Mouse (Mus musculus) CH12.LX (cell line): Measurements from ENCODE around the gene Scarf2. TPM values are rescaled to one million over a fixed set of nuclear protein-coding genes. Genes with fewer than 3 reads are reported as not detected.

Experiments used
- DNase-seq: peaks from one replicate; pipeline ENCODE4 v3.0.0-alpha.2; 2013; ENCODE audit errors: extremely low read depth
- H3K27ac ChIP-seq: 2 replicates; pipeline ENCODE4 v1.5.1; 2012; ENCODE audit warnings: low read depth, mild to moderate bottlenecking, control low read depth, moderate library complexity; ENCODE audit not compliant: insufficient read depth
- H3K27me3 ChIP-seq: replicated peaks from 2 replicates; pipeline ENCODE3; 2012; ENCODE audit warnings: inconsistent platforms
- H3K36me3 ChIP-seq, 2 experiments: replicated peaks in 1 of 2; 2 replicates each; pipeline versions ENCODE3 to v1.6.1; 2012; ENCODE audit warnings: inconsistent platforms in 1 of 2, low read length in 1 of 2, mild to moderate bottlenecking in 1 of 2, mixed read lengths in 1 of 2, moderate library complexity in 1 of 2; ENCODE audit not compliant: control insufficient read depth in 1 of 2, insufficient read depth in 1 of 2
- H3K4me1 ChIP-seq, 2 experiments: 2 replicates each; pipeline ENCODE4 v1.6.1; 2012; ENCODE audit warnings: inconsistent platforms in 1 of 2, moderate library complexity in 1 of 2; ENCODE audit not compliant: insufficient read depth in 2 of 2, control insufficient read depth in 1 of 2
- H3K4me2 ChIP-seq: 2 replicates; pipeline ENCODE4 v1.6.1; 2012; ENCODE audit warnings: low read depth, mild to moderate bottlenecking, control low read depth; ENCODE audit not compliant: poor library complexity, insufficient read depth, severe bottlenecking
- H3K4me3 ChIP-seq, 3 experiments: fragments of 150-350 bp in 1 of 3; sonication (generic) in 1 of 3; replicated peaks in 1 of 3; 2 replicates each; pipeline versions ENCODE3 to v1.5.1; 2011 to 2012; ENCODE audit warnings: low read depth in 2 of 3, low read length in 2 of 3, mild to moderate bottlenecking in 2 of 3, moderate library complexity in 2 of 3, control low read depth in 1 of 3, improper control_type of control experiment in 1 of 3, inconsistent platforms in 1 of 3, mixed read lengths in 1 of 3; ENCODE audit not compliant: poor library complexity in 1 of 3
- H3K79me2 ChIP-seq: replicated peaks from 2 replicates; pipeline ENCODE4 v1.6.1; 2012; ENCODE audit warnings: mild to moderate bottlenecking, moderate library complexity; ENCODE audit not compliant: control insufficient read depth, poor library complexity, insufficient read depth, severe bottlenecking; ENCODE audit errors: extremely low read depth
- H3K9ac ChIP-seq: 2 replicates; pipeline ENCODE4 v1.6.1; 2012; ENCODE audit warnings: low read depth, mild to moderate bottlenecking, control low read depth, moderate library complexity; ENCODE audit not compliant: insufficient read depth
- H3K9me3 ChIP-seq: replicated peaks from 2 replicates; pipeline ENCODE3; 2012; ENCODE audit warnings: low read length, inconsistent platforms, mixed read lengths
- BHLHE40 ChIP-seq: IDR thresholded peaks from 2 replicates; pipeline ENCODE4 v1.6.1; 2011; ENCODE audit warnings: mild to moderate bottlenecking, low read depth, low read length, improper control_type of control experiment
- CHD2 ChIP-seq: IDR thresholded peaks from 2 replicates; pipeline ENCODE4 v1.6.1; 2011; ENCODE audit warnings: low read length, improper control_type of control experiment
- E2F4 ChIP-seq: IDR thresholded peaks from 2 replicates; pipeline ENCODE4 v1.6.1; 2011; ENCODE audit warnings: low read depth, low read length, improper control_type of control experiment; ENCODE audit not compliant: insufficient replicate concordance
- ELF1 ChIP-seq: IDR thresholded peaks from 2 replicates; pipeline ENCODE4 v1.6.1; 2014; ENCODE audit warnings: low read depth, mild to moderate bottlenecking, inconsistent platforms, low read length, improper control_type of control experiment
- GABPA ChIP-seq: IDR thresholded peaks from 2 replicates; pipeline ENCODE4 v1.6.1; 2012; ENCODE audit warnings: low read depth, low read length, improper control_type of control experiment, inconsistent platforms; ENCODE audit not compliant: insufficient replicate concordance
- HCFC1 ChIP-seq: IDR thresholded peaks from 2 replicates; pipeline ENCODE4 v1.6.1; 2012; ENCODE audit warnings: low read depth, mild to moderate bottlenecking, inconsistent platforms, low read length, improper control_type of control experiment
- JUN ChIP-seq: IDR thresholded peaks from 2 replicates; pipeline ENCODE4 v1.6.1; 2011; ENCODE audit warnings: low read depth, mild to moderate bottlenecking, low read length, improper control_type of control experiment, moderate library complexity; ENCODE audit not compliant: insufficient read depth
- KAT2A ChIP-seq: IDR thresholded peaks from 2 replicates; pipeline ENCODE4 v1.6.1; 2012; ENCODE audit warnings: low read length, improper control_type of control experiment, inconsistent platforms; ENCODE audit not compliant: insufficient replicate concordance
- MAFK ChIP-seq: IDR thresholded peaks from 2 replicates; pipeline ENCODE4 v1.6.1; 2011; ENCODE audit warnings: low read length, improper control_type of control experiment; ENCODE audit not compliant: insufficient replicate concordance
- MXI1 ChIP-seq: IDR thresholded peaks from 2 replicates; pipeline ENCODE4 v1.6.1; 2011; ENCODE audit warnings: mild to moderate bottlenecking, low read depth, low read length, improper control_type of control experiment
- NELFE ChIP-seq: IDR thresholded peaks from 2 replicates; pipeline ENCODE4 v1.6.1; 2011; ENCODE audit warnings: low read depth, low read length, improper control_type of control experiment
- NRF1 ChIP-seq: IDR thresholded peaks from 2 replicates; pipeline ENCODE4 v1.6.1; 2014; ENCODE audit warnings: low read depth, mild to moderate bottlenecking, inconsistent platforms, low read length, improper control_type of control experiment, moderate library complexity
- POLR2AphosphoS2 ChIP-seq: IDR thresholded peaks from 2 replicates; pipeline ENCODE4 v1.6.1; 2011; ENCODE audit warnings: low read depth, low read length, improper control_type of control experiment
- SIN3A ChIP-seq: IDR thresholded peaks from 2 replicates; pipeline ENCODE4 v1.6.1; 2012; ENCODE audit warnings: low read length, improper control_type of control experiment, inconsistent platforms
- TCF12 ChIP-seq: IDR thresholded peaks from 2 replicates; pipeline ENCODE4 v1.6.1; 2014; ENCODE audit warnings: low read depth, mild to moderate bottlenecking, inconsistent platforms, low read length, improper control_type of control experiment
- UBTF ChIP-seq: IDR thresholded peaks from 2 replicates; pipeline ENCODE4 v1.6.1; 2012; ENCODE audit warnings: low read depth, mild to moderate bottlenecking, inconsistent platforms, low read length, improper control_type of control experiment, moderate library complexity
- USF1 ChIP-seq: IDR thresholded peaks from 2 replicates; pipeline ENCODE4 v1.6.1; 2014; ENCODE audit warnings: low read depth, mild to moderate bottlenecking, inconsistent platforms, low read length, improper control_type of control experiment
- USF2 ChIP-seq: conservative IDR thresholded peaks from 2 replicates; pipeline ENCODE4 v1.6.1; 2011; ENCODE audit warnings: low read depth, low read length, improper control_type of control experiment
- ZKSCAN1 ChIP-seq: IDR thresholded peaks from 2 replicates; pipeline ENCODE4 v1.6.1; 2012; ENCODE audit warnings: low read depth, inconsistent platforms, low read length, improper control_type of control experiment, borderline replicate concordance
- ZMIZ1 ChIP-seq: IDR thresholded peaks from 2 replicates; pipeline ENCODE4 v1.6.1; 2012; ENCODE audit warnings: low read depth, mild to moderate bottlenecking, inconsistent platforms, low read length, improper control_type of control experiment
- dilution Hi-C: fragments of 300-500 bp; cut with MboI; formaldehyde crosslinking; loops from 2 replicates; pipeline ENCODE4 v1.14.3; 2020; ENCODE audit warnings: low sequenced_read_pairs; ENCODE audit not compliant: extremely low pct_unique_long_range_greater_than_20kb, extremely low pct_ligation_motif_present
- in situ Hi-C: fragments of 300-500 bp; cut with MboI; formaldehyde crosslinking; loops from 3 replicates; pipeline ENCODE4 v1.14.3; 2019; ENCODE audit warnings: low sequenced_read_pairs, low pct_ligation_motif_present, low pct_unique_long_range_greater_than_20kb, mixed read lengths
- polyA plus RNA-seq: library from polyadenylated mRNA; unstranded; fragments of >175 nt; gene quantifications from 2 replicates; pipeline ENCODE4 v1.2.1, GENCODE M21; 2012; ENCODE audit warnings: low read depth; ENCODE audit not compliant: insufficient read length
- total RNA-seq, 2 experiments: library from RNA; depleted of rRNA; stranded (reverse); fragments of 300-350 nt in 1 of 2; fragments of >200 nt in 1 of 2; gene quantifications; 2 replicates each; pipeline ENCODE4 v1.2.3; 2012 to 2014

Gene Scarf2
- total and polyA plus RNA-seq, 3 experiments, result not detected

GRCm38 (mm10) chr16:17759344-17759773 lies 37.7 kb upstream of the Scarf2 start, which contains the start of gene Klhl22:
Klhl22 (plus strand) TSS chr16:17759618.
- Histone ChIP-seq H3K9me3 (peaks cover 13% of the 10 kb centered on the region), H3K4me1 (no peaks in the 10 kb centered on the region), H3K27me3 (peaks cover 10% of the 10 kb centered on the region), H3K4me2 (no peak within 1 kb of the TSS), H3K36me3 (no peaks in the 10 kb centered on the region), H3K9ac (no peak within 1 kb of the TSS), H3K4me3 (no peak within 1 kb of the TSS), H3K27ac (no peak within 1 kb of the TSS), H3K79me2 (no peaks in the 10 kb centered on the region)
- TF ChIP-seq CHD2 (no peak), SIN3A (no peak), ELF1 (no peak), KAT2A (no peak), USF2 (no peak), ZKSCAN1 (no peak), MXI1 (no peak), GABPA (no peak), ZMIZ1 (no peak)
- no peak for DNase-seq
- in situ Hi-C loops, result no loop called here
- dilution Hi-C loops, result no loop called here

- no peak for DNase-seq
Observed at GRCm38 (mm10) chr16:17759813-17760321, 37.2 kb upstream of the Scarf2 start.

More at GRCm38 (mm10) chr16:17759813-17760321, 37.2 kb upstream of the Scarf2 start:
- Histone ChIP-seq H3K27me3 (peaks cover 10% of the 10 kb centered on the region), H3K27ac (no peak overlapping the region), H3K4me1 (no peaks in the 10 kb centered on the region), H3K9ac (no peak overlapping the region), H3K9me3 (peaks cover 13% of the 10 kb centered on the region), H3K36me3 (no peaks in the 10 kb centered on the region), H3K4me2 (no peak overlapping the region), H3K79me2 (no peaks in the 10 kb centered on the region), H3K4me3 (no peak overlapping the region)
- in situ Hi-C loops, result no loop called here
- TF ChIP-seq BHLHE40 (no peak), GABPA (no peak), MAFK (no peak), ZMIZ1 (no peak), POLR2AphosphoS2 (no peak), UBTF (no peak), USF2 (no peak), E2F4 (no peak), USF1 (no peak), NELFE (no peak), HCFC1 (no peak), NRF1 (no peak), JUN (no peak), CHD2 (no peak), TCF12 (no peak)
- dilution Hi-C loops, result no loop called here
